Mouse (Mus musculus): Measurements from ENCODE around the gene Mast4. TPM values are rescaled to one million over a fixed set of nuclear protein-coding genes. Genes with fewer than 3 reads are reported as not detected.

Gene Mast4
- polyA plus RNA-seq, 1 experiment from 2014 or later, result 2.5 TPM

GRCm38 (mm10) chr13:102948966-102949365 is 385.3 kb downstream of the Mast4 start:
- ATAC-seq (ENCODE audit: low read depth), result no peak
- no peaks in the 10 kb centered on the region for H3K9me3 ChIP-seq (replicated peaks; ENCODE audit: control insufficient read depth, low read length)
- no peak overlapping the region for H3K4me2 ChIP-seq (ENCODE audit: low read depth, low read length)
- H3K36me3 ChIP-seq (ENCODE audit: control insufficient read depth, insufficient read depth), result no peaks in the 10 kb centered on the region
- no peak overlapping the region for H3K4me3 ChIP-seq (ENCODE audit: low read depth, low read length)
- WGBS (ENCODE audit: insufficient replicate concordance), result 64% methylated on average over 3 of the region's 3 CpGs
- H3K27ac ChIP-seq (ENCODE audit: low read length), result no peak overlapping the region
- H3K4me1 ChIP-seq (ENCODE audit: control insufficient read depth, low read depth, low read length), result no peaks in the 10 kb centered on the region
- no peaks in the 10 kb centered on the region for H3K27me3 ChIP-seq (ENCODE audit: control insufficient read depth, insufficient read depth, low read depth, low read length)
- H3K9ac ChIP-seq (ENCODE audit: low read depth, low read length), result no peak overlapping the region

- Histone ChIP-seq H3K4me3 (ENCODE audit: low read depth, low read length) (no peak overlapping the region), H3K27me3 (ENCODE audit: control insufficient read depth, insufficient read depth, low read depth, low read length) (no peaks in the 10 kb centered on the region), H3K9me3 (replicated peaks; ENCODE audit: control insufficient read depth, low read length) (no peaks in the 10 kb centered on the region), H3K4me1 (ENCODE audit: control insufficient read depth, low read depth, low read length) (no peaks in the 10 kb centered on the region), H3K4me2 (ENCODE audit: low read depth, low read length) (no peak overlapping the region), H3K36me3 (ENCODE audit: control insufficient read depth, insufficient read depth) (no peaks in the 10 kb centered on the region), H3K9ac (ENCODE audit: low read depth, low read length) (no peak overlapping the region), H3K27ac (ENCODE audit: low read length) (no peak overlapping the region)
- 59% methylated on average over 2 of the region's 2 CpGs for WGBS (ENCODE audit: insufficient replicate concordance)
- no peak for ATAC-seq (ENCODE audit: low read depth)
Observed at GRCm38 (mm10) chr13:102947546-102947945, 386.8 kb downstream of the Mast4 start.

- no peaks in the 10 kb centered on the region for H3K4me1 ChIP-seq (ENCODE audit: control insufficient read depth, low read depth, low read length)
- ATAC-seq (ENCODE audit: low read depth), result no peak
- no peak overlapping the region for H3K9ac ChIP-seq (ENCODE audit: low read depth, low read length)
- no peak overlapping the region for H3K27ac ChIP-seq (ENCODE audit: low read length)
- H3K4me3 ChIP-seq (ENCODE audit: low read depth, low read length), result no peak overlapping the region
- H3K27me3 ChIP-seq (ENCODE audit: control insufficient read depth, insufficient read depth, low read depth, low read length), result no peaks in the 10 kb centered on the region
- H3K4me2 ChIP-seq (ENCODE audit: low read depth, low read length), result no peak overlapping the region
- H3K9me3 ChIP-seq (replicated peaks; ENCODE audit: control insufficient read depth, low read length), result no peaks in the 10 kb centered on the region
- WGBS (ENCODE audit: insufficient replicate concordance), result 73% methylated on average over 13 of the region's 13 CpGs
- H3K36me3 ChIP-seq (ENCODE audit: control insufficient read depth, insufficient read depth), result no peaks in the 10 kb centered on the region
Observed at GRCm38 (mm10) chr13:102946024-102946821, 388.1 kb downstream of the Mast4 start.

- Histone ChIP-seq H3K27ac (ENCODE audit: low read length) (no peak overlapping the region), H3K9ac (ENCODE audit: low read depth, low read length) (no peak overlapping the region), H3K36me3 (ENCODE audit: control insufficient read depth, insufficient read depth) (no peaks in the 10 kb centered on the region), H3K4me3 (ENCODE audit: low read depth, low read length) (no peak overlapping the region), H3K27me3 (ENCODE audit: control insufficient read depth, insufficient read depth, low read depth, low read length) (no peaks in the 10 kb centered on the region), H3K9me3 (replicated peaks; ENCODE audit: control insufficient read depth, low read length) (no peaks in the 10 kb centered on the region), H3K4me1 (ENCODE audit: control insufficient read depth, low read depth, low read length) (no peaks in the 10 kb centered on the region), H3K4me2 (ENCODE audit: low read depth, low read length) (no peak overlapping the region)
- 77% methylated on average over 7 of the region's 7 CpGs for WGBS (ENCODE audit: insufficient replicate concordance)
- ATAC-seq (ENCODE audit: low read depth), result no peak
Observed at GRCm38 (mm10) chr13:102945450-102945849, 388.8 kb downstream of the Mast4 start.

- 72% methylated on average over 4 of the region's 4 CpGs for WGBS (ENCODE audit: insufficient replicate concordance)
- no peaks in the 10 kb centered on the region for H3K9me3 ChIP-seq (replicated peaks; ENCODE audit: control insufficient read depth, low read length)
- ATAC-seq (ENCODE audit: low read depth), result no peak
Observed at GRCm38 (mm10) chr13:102944516-102944915, 389.8 kb downstream of the Mast4 start.

GRCm38 (mm10) chr13:102942557-102942956 is 391.7 kb downstream of the Mast4 start:
- Histone ChIP-seq H3K4me3 (ENCODE audit: low read depth, low read length) (no peak overlapping the region), H3K4me1 (ENCODE audit: control insufficient read depth, low read depth, low read length) (no peaks in the 10 kb centered on the region), H3K4me2 (ENCODE audit: low read depth, low read length) (no peak overlapping the region), H3K27ac (ENCODE audit: low read length) (no peak overlapping the region), H3K27me3 (ENCODE audit: control insufficient read depth, insufficient read depth, low read depth, low read length) (no peaks in the 10 kb centered on the region), H3K9me3 (replicated peaks; ENCODE audit: control insufficient read depth, low read length) (no peaks in the 10 kb centered on the region), H3K36me3 (ENCODE audit: control insufficient read depth, insufficient read depth) (no peaks in the 10 kb centered on the region), H3K9ac (ENCODE audit: low read depth, low read length) (no peak overlapping the region)
- ATAC-seq (ENCODE audit: low read depth), result no peak
- WGBS (ENCODE audit: insufficient replicate concordance), result 57% methylated on average over 2 of the region's 2 CpGs

More at GRCm38 (mm10) chr13:102944516-102944915, 389.8 kb downstream of the Mast4 start:
- Histone ChIP-seq H3K36me3 (ENCODE audit: control insufficient read depth, insufficient read depth) (no peaks in the 10 kb centered on the region), H3K4me1 (ENCODE audit: control insufficient read depth, low read depth, low read length) (no peaks in the 10 kb centered on the region), H3K9ac (ENCODE audit: low read depth, low read length) (no peak overlapping the region), H3K4me3 (ENCODE audit: low read depth, low read length) (no peak overlapping the region), H3K27me3 (ENCODE audit: control insufficient read depth, insufficient read depth, low read depth, low read length) (no peaks in the 10 kb centered on the region), H3K4me2 (ENCODE audit: low read depth, low read length) (no peak overlapping the region), H3K27ac (ENCODE audit: low read length) (no peak overlapping the region)

- Histone ChIP-seq H3K9me3 (replicated peaks; ENCODE audit: control insufficient read depth, low read length) (no peaks in the 10 kb centered on the region), H3K4me3 (ENCODE audit: low read depth, low read length) (no peak overlapping the region), H3K36me3 (ENCODE audit: control insufficient read depth, insufficient read depth) (no peaks in the 10 kb centered on the region), H3K27ac (ENCODE audit: low read length) (no peak overlapping the region), H3K27me3 (ENCODE audit: control insufficient read depth, insufficient read depth, low read depth, low read length) (no peaks in the 10 kb centered on the region), H3K9ac (ENCODE audit: low read depth, low read length) (no peak overlapping the region), H3K4me2 (ENCODE audit: low read depth, low read length) (no peak overlapping the region), H3K4me1 (ENCODE audit: control insufficient read depth, low read depth, low read length) (no peaks in the 10 kb centered on the region)
- 61% methylated on average over 6 of the region's 6 CpGs for WGBS (ENCODE audit: insufficient replicate concordance)
- ATAC-seq (ENCODE audit: low read depth), result no peak
Observed at GRCm38 (mm10) chr13:102940476-102940875, 393.8 kb downstream of the Mast4 start.

- ATAC-seq (ENCODE audit: low read depth), result no peak
- 66% methylated on average over 2 of the region's 2 CpGs for whole genome bisulfite sequencing (ENCODE audit: insufficient replicate concordance)
- H3K4me1 ChIP-seq (ENCODE audit: control insufficient read depth, low read depth, low read length), result no peaks in the 10 kb centered on the region
Observed at GRCm38 (mm10) chr13:102936233-102936632, 398.1 kb downstream of the Mast4 start.

GRCm38 (mm10) chr13:102935788-102936187 is 398.5 kb downstream of the Mast4 start:
- WGBS (ENCODE audit: insufficient replicate concordance), result 73% methylated on average over 3 of the region's 3 CpGs
- ATAC-seq (ENCODE audit: low read depth), result no peak

More at GRCm38 (mm10) chr13:102936233-102936632, 398.1 kb downstream of the Mast4 start:
- Histone ChIP-seq H3K9me3 (replicated peaks; ENCODE audit: control insufficient read depth, low read length) (no peaks in the 10 kb centered on the region), H3K36me3 (ENCODE audit: control insufficient read depth, insufficient read depth) (no peaks in the 10 kb centered on the region), H3K4me2 (ENCODE audit: low read depth, low read length) (no peak overlapping the region), H3K27ac (ENCODE audit: low read length) (no peak overlapping the region), H3K4me3 (ENCODE audit: low read depth, low read length) (no peak overlapping the region), H3K9ac (ENCODE audit: low read depth, low read length) (no peak overlapping the region), H3K27me3 (ENCODE audit: control insufficient read depth, insufficient read depth, low read depth, low read length) (no peaks in the 10 kb centered on the region)

More at GRCm38 (mm10) chr13:102935788-102936187, 398.5 kb downstream of the Mast4 start:
- no peak overlapping the region for H3K27ac ChIP-seq (ENCODE audit: low read length)
- no peak overlapping the region for H3K4me3 ChIP-seq (ENCODE audit: low read depth, low read length)
- H3K9me3 ChIP-seq (replicated peaks; ENCODE audit: control insufficient read depth, low read length), result no peaks in the 10 kb centered on the region
- no peak overlapping the region for H3K4me2 ChIP-seq (ENCODE audit: low read depth, low read length)
- H3K27me3 ChIP-seq (ENCODE audit: control insufficient read depth, insufficient read depth, low read depth, low read length), result no peaks in the 10 kb centered on the region
- no peaks in the 10 kb centered on the region for H3K4me1 ChIP-seq (ENCODE audit: control insufficient read depth, low read depth, low read length)
- H3K9ac ChIP-seq (ENCODE audit: low read depth, low read length), result no peak overlapping the region
- H3K36me3 ChIP-seq (ENCODE audit: control insufficient read depth, insufficient read depth), result no peaks in the 10 kb centered on the region
